Mouse (Mus musculus): ENCODE results near the gene Mapk3.
"Not testable (repeated sequence)": the region's sequence is repeated elsewhere in the genome, so short reads cannot be mapped to it uniquely, and the experiment has no call there.

DNA sequence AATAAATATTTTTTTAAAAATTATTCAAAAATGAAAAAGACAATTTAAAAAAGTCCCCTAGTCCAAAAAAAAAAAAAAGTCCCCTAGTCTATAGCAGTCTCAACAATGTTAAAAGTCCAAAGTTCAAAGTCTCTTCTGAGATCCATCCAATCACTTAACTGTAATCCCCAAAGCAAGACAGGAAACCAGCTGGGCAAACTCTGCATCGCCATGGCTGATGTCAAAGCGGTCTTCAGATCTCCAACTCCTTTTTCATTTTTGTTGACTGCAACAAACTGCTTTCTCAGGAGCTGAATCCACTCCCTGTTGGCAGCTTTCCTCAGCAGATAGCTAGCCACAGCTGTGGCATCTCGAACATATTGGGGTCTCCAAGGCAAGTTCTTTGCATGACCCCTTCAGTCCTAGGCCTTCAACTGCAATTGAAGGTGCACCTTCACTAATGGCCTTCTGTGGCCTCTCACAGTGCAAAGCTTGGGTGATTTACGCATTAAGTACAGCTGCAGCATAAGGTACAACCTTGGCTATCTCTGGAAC is 29.1 kb upstream of the Mapk3 start:
- not testable (repeated sequence) for TF ChIP-seq POLR2A (IDR thresholded peaks at IDR 0.05; ENCODE audit: control insufficient read depth, extremely low read depth, insufficient read depth, low read length, poor library complexity); CTCF (IDR thresholded peaks at IDR 0.05; ENCODE audit: borderline replicate concordance, control insufficient read depth, extremely low read depth, insufficient read depth, low read length, poor library complexity)
